In the genomic region with DNA sequence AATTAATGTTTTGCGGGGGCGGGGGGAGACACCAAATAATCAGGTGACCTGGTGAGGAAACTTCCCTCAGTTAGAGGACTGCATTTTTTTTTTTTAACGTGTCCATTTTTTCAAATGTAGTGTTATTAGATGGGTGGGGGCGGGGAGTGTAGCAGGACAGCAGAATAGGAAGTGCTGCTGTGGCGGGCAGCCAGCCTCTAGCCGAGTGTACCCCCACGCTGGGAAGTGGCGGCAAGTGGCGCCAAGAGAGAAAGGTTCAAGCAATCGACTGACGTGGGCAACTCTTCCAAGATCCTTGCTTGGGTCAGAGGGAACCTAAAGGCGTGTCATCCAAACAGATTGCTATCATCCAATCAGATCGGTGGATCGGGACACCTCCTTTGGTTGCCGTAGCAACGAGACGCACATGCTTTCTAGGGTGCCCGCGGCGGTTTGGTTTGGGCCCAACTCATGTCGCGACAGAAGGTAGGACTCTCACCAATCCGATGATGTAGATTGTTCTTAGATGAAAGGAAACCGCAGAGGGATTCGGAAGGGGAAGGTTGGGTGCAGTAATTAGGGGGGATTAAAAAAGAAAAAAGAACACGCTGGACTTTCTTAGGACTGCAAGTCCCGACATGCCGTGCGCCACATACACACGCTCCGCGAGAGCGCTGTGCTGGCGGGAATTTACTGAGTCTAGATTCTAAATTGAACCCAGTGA, we compare ENCODE assay signal across 8 mouse cellular contexts. TPM values are rescaled to one million over a fixed set of nuclear protein-coding genes. Genes with fewer than 3 reads are reported as not detected.
DNase-seq lines count a peak whose midpoint lies in the region; ATAC-seq and TF ChIP-seq lines count a peak whose summit lies in the region.

A gene (plus strand): TSS at position 395 of the 703 bp plus-strand sequence.

- H3K4me2 ChIP-seq in hindbrain, embryonic 12.5 days (replicated peaks): peak within 1 kb of the TSS; percentile 73
- peak within 1 kb of the TSS; percentile 90 for H3K4me2 ChIP-seq in lung, embryonic 15.5 days

- 0 out of 2 replicates have a peak, but pooled peaks cover 3% of the 10 kb centered on the region for H3K4me1 ChIP-seq in hindbrain, embryonic 12.5 days
- peaks cover 4% of the 10 kb centered on the region; the same call in 1 of the 2 replicates for H3K4me1 ChIP-seq in lung, embryonic 15.5 days
- H3K4me1 ChIP-seq in olfactory bulb, adult 2 months (ENCODE audit: control insufficient read depth, insufficient read depth, low read length): no peaks in the 10 kb centered on the region

- no peak for DNase-seq in Patski (ENCODE audit: low read depth, low spot score)
- DNase-seq in cerebellum, adult 9-11 months: peak; percentile 85
- DNase-seq in frontal cortex, postnatal 14 days (ENCODE audit: low spot score in 2 of 2): peak; percentile 74 to 75
- peak; percentile 91 for DNase-seq in layer of hippocampus, adult 9-11 months
- peak; percentile 31 for DNase-seq in urinary bladder, adult 2 months (ENCODE audit: low spot score)

- H3K9me3 ChIP-seq in hindbrain, embryonic 12.5 days (replicated peaks): no peaks in the 10 kb centered on the region
- no peaks in the 10 kb centered on the region for H3K9me3 ChIP-seq in lung, embryonic 15.5 days

- H3K27me3 ChIP-seq in Patski: peaks cover 12% of the 10 kb centered on the region
- H3K27me3 ChIP-seq in hindbrain, embryonic 12.5 days: no peaks in the 10 kb centered on the region; the same call in none of the 2 replicates
- peaks cover 10% of the 10 kb centered on the region; the same call in 1 of the 2 replicates for H3K27me3 ChIP-seq in lung, embryonic 15.5 days

- in situ Hi-C loops in Patski (cut with MboI; ENCODE audit: low pct_unique_long_range_greater_than_20kb): no loop called here

- no peak for TF ChIP-seq POLR2A in olfactory bulb, adult 2 months (IDR thresholded peaks at IDR 0.05; ENCODE audit: insufficient read depth, low read depth, low read length)

- H3K27ac ChIP-seq in hindbrain, embryonic 12.5 days: no peak within 1 kb of the TSS
- H3K27ac ChIP-seq in lung, embryonic 15.5 days: no peak within 1 kb of the TSS
- no peak within 1 kb of the TSS for H3K27ac ChIP-seq in olfactory bulb, adult 2 months (ENCODE audit: insufficient read depth, low read depth, low read length)

- 3% methylated on average over 34 of the region's 34 CpGs for WGBS in hindbrain, embryonic 12.5 days
- 2% methylated on average over 34 of the region's 34 CpGs for WGBS in lung, embryonic 15.5 days
- WGBS in olfactory bulb, adult 2 months: under 1% methylated on average over 34 of the region's 34 CpGs

- peak within 1 kb of the TSS; percentile 44 for H3K4me3 ChIP-seq in hindbrain, embryonic 12.5 days
- peak within 1 kb of the TSS; percentile 49 for H3K4me3 ChIP-seq in lung, embryonic 15.5 days
- peak within 1 kb of the TSS; percentile 49 for H3K4me3 ChIP-seq in olfactory bulb, adult 2 months (ENCODE audit: insufficient read depth, low read depth, low read length)

- no peaks in the 10 kb centered on the region for H3K36me3 ChIP-seq in hindbrain, embryonic 12.5 days
- H3K36me3 ChIP-seq in lung, embryonic 15.5 days: no peaks in the 10 kb centered on the region

- CTCF ChIA-PET in Patski (lab: Charles Lee): no interaction called here

- POLR2A ChIA-PET in Patski (lab: Charles Lee): no interaction called here

- H3K9ac ChIP-seq in hindbrain, embryonic 12.5 days: peak within 1 kb of the TSS; percentile 56
- peak within 1 kb of the TSS; percentile 23; the same call in 1 of the 2 replicates for H3K9ac ChIP-seq in lung, embryonic 15.5 days

- peak; percentile 65 for ATAC-seq in Patski
- peak; percentile 96 for ATAC-seq in hindbrain, embryonic 12.5 days (ENCODE audit: low FRiP score)
- peak; percentile 93 for ATAC-seq in lung, embryonic 15.5 days (ENCODE audit: borderline replicate concordance, extremely low read depth, low FRiP score, low TSS enrichment)

- no peak for TF ChIP-seq CTCF in Patski (IDR thresholded peaks at IDR 0.05)
- TF ChIP-seq CTCF in olfactory bulb, adult 2 months (IDR thresholded peaks at IDR 0.05; ENCODE audit: insufficient read depth, low read depth, low read length): no peak

RNA-seq across cellular contexts. Expression of the gene that starts here (rescaled TPM):
- 0.45 TPM for polyA plus RNA-seq in Patski (2021)
- polyA plus RNA-seq in hindbrain, embryonic 12.5 days (2016; fragmentation: Nextera tagmentation; extraction: Ambion mirVana): 2.4 and 3.9 TPM in 2 replicates
- 0.67 and 1.1 TPM in 2 replicates for polyA plus RNA-seq in lung, embryonic 15.5 days (2015; fragmentation: Nextera tagmentation; extraction: Ambion mirVana)
- not detected in 2 replicates for polyA plus RNA-seq in olfactory bulb, adult 2 months (2012; ENCODE audit: insufficient read depth, insufficient read length, low replicate concordance, missing spikeins)
- polyA plus RNA-seq in urinary bladder, adult 2 months (2012; rRNA removed): 0.04 and 0.12 TPM in 2 replicates

Comparison
In these comparisons a context has a peak if more than half of its experiments do, and no peak if none do; other contexts are left out.
1. Peak in ATAC-seq in Patski; RNA of the gene not detected or under 1 TPM.
2. Peak in DNase-seq in urinary bladder, adult 2 months; RNA of the gene not detected or under 1 TPM.